Mouse (Mus musculus) cerebellum, postnatal 36 days (tissue): ENCODE results near the gene Zfp213.

Source experiments
- DNase-seq, 2 experiments: peaks; one replicate each; pipeline ENCODE4 v3.0.0; 2021 to 2022; ENCODE audit warnings: mixed read lengths in 2 of 2

The Zfp213 gene

DNA sequence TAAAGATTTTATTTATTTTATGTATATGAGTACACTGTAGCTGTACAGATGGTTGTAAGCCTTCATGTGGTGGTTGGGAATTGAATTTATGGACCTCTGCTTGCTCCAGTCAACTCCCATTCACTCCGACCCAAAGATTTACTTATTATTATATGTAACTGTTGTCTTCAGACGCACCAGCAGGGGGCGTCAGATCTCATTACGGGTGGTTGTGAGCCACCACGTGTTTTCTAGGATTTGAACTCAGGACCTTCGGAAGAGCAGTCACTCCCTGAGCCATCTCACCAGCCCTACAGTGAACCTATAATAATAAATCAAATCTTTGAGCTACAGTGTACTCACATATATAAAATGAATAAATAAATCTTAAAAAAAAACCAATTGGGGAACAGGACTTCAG is 8.0 kb upstream of the Zfp213 start:
- no peak for DNase-seq

DNA sequence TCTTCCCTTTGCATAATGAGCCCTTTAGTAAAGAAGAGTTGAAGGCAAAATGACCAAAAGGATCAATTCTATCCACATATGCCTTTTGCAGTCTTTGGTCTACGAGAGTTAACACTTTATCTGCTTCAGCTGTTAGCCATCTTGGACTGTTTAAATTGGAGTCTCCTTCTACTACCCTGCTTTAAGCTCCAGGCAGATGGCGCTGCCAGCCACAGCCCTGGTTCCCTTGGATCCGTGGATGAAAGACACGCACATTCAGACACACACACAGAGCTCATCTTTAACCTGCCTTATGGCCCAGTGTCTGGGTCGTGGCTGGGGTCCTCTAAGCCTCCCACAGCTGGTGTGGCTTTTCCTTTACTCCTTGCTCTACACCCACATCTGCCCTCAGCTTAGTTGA is 7.0 kb upstream of the Zfp213 start:
- DNase-seq = no peak

DNA sequence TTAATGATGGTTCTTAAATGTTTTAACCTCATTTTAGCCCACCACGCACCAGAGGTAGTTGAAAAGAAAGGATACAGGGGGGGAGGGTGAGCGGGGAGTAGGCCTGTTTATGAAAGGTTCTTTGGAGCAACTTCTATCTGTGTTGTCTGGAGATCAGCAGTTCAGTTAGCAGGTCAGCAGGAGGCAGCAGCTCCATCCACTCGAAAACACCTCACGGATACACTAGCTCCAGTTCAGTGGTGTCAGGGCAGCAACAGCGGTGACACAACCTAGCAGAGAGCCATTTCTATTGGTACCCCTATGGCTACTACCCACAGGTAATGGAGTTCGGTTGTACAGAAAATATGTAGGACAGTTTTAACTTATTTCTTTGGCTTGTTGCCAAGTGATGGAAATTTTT is 6.0 kb upstream of the Zfp213 start:
- peak; percentile 29 to 40 for DNase-seq

GRCm38 (mm10) chr17:23568370-23568769 is 4.3 kb upstream of the Zfp213 start:
- no peak for DNase-seq

DNA sequence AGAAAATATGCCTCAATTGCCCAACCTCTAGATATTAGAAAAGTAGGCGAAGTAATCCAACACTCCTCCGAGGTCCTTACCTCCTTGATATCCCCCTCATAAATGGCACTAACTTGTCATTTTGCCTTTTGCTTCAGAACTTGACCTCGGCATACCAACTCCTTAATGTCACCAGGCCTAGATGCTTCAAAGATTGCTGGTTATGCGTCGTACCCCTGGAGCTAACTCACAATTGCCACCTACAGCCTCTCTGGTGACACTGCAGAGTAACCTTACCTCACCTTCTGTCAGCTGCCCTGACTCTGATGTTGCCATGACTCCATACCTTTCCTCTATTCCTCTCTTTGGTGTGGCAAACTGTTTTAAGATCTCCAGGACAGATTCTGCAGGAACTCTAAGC is 2.7 kb upstream of the Zfp213 start:
- no peak for DNase-seq

DNA sequence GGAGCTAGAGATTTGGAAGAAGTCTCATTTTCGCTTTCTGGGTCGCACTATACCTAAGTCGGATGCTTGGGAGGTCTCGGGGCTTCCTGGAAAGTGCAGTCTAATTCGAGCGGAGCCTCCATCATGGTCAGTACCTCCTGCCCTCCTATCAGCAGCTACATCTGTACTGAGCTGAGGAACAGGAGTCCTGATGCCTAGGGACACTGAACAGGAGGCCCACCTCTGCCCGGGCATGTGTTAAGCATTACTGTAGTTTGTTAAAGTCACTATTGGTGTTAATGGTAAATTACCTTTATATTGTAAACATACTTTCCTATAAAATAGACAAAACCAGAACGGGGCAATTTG is 304 bp upstream of the Zfp213 start:
- no peak for DNase-seq

GRCm38 (mm10) chr17:23559767-23560166 is 4.3 kb downstream of the Zfp213 start:
- DNase-seq = peak; percentile 24 to 33

GRCm38 (mm10) chr17:23555243-23555916 is 8.7 kb downstream of the Zfp213 start:
- DNase-seq = no peak

DNA sequence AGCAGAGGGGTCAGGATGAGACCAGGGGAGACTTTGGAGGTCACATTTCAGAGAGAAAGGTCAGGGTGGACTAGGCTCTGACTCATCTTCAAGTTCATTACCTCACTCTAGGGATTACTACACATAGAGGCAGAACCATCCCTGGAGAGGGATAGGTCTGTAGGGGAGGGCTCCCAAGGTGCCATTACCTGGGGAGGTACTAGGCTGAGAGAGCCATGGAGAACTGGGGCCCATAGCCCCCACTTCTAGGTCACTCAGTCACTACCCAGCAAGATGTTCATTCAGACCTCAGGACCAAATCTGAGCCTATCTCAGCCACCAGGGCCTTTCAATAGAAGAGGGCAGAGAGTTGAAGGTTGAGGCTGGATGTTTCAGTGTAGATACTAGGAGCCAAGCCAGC is 9.7 kb downstream of the Zfp213 start:
- DNase-seq = no peak

- DNase-seq = no peak
Measured at GRCm38 (mm10) chr17:23553634-23554120, 10.4 kb downstream of the Zfp213 start.

- no peak for DNase-seq
Measured at GRCm38 (mm10) chr17:23552896-23553633, 11.0 kb downstream of the Zfp213 start.

GRCm38 (mm10) chr17:23551963-23552362 is 12.1 kb downstream of the Zfp213 start:
- DNase-seq = no peak

DNA sequence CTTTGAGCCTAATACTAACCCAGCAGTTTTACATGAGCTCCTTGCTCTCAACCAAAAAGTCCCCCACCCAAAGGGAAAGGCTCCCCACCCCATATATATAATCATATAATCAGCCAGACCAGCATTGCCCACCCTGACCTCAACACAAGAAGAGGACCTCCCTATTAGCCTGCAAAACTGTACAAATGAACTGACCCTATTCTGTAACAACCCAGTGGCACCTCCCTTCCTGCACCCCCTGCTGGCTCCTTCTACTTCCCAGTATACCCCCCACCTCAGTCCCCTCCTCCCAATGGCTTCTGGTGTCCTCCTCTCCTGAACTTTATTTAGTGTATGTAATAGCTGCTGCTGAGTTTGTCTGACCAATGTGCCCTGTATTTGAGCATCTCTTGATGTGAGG is 12.6 kb downstream of the Zfp213 start:
- no peak for DNase-seq

DNA sequence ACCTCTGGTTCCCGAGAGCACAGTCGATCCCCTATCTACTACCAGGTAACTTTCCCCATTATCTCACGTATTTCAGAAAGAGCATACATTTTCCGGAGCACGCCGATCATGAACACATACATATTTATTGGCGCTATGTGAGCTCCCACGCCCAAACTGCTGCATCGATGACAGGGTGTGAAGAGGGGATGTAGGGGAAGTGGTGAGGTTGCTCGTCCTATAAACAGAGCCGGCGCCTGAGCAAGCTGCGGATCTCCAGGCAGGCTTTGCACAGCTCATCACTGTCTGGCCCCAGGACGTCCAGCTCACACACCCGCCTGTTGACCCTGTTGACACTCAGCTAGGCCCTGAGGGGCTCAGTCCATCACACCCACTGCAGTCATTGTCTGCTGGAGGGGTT is 13.2 kb downstream of the Zfp213 start:
- DNase-seq = peak in 1 of 2 experiments; percentile 38

- peak; percentile 90 to 99 for DNase-seq
Measured at GRCm38 (mm10) chr17:23550188-23550791, 13.7 kb downstream of the Zfp213 start.

- peak in 1 of 2 experiments; percentile 44 for DNase-seq
Measured at GRCm38 (mm10) chr17:23549441-23549840, 14.6 kb downstream of the Zfp213 start.

GRCm38 (mm10) chr17:23548615-23549014 is 15.4 kb downstream of the Zfp213 start:
- peak; percentile 90 to 94 for DNase-seq

DNA sequence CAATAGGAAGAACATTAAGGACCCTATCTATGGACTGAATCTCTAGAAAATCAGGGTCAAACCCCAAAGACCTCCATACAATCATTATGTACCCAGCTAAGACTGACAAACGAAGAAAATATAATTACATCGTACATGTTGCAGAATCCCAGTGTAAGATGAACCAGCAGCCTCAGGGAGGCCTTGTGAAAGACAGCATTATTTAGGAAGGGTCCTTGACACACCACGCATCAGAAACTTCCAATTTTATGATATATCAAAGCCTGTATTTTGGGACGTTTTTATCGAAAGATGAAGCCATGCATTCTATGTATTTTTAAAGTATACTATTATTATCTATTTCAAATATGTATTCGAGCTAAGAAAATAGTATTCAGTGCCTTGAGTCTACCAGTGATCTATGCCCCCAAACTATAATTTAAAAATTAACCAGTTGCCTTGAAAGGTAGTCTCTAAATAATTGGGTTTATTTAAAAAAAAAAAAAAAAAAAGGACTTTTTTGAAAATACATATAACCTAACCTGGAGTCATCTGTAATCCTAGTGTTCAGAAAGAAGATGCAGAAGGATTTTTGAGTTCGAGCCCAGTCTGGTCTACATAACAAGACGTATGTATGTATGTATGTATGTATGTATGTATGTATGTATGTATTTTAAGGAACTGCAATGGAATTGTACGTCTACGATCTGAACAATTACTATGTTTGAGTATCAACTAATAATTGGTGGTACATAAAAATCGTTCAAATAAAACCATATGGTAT is 16.2 kb downstream of the Zfp213 start:
- DNase-seq = peak in 1 of 2 experiments; percentile 1

GRCm38 (mm10) chr17:23546702-23547505 is 17.1 kb downstream of the Zfp213 start:
- peak; percentile 84 to 92 for DNase-seq

- peak; percentile 80 to 87 for DNase-seq
Measured at GRCm38 (mm10) chr17:23546333-23546701, 17.7 kb downstream of the Zfp213 start.

DNA sequence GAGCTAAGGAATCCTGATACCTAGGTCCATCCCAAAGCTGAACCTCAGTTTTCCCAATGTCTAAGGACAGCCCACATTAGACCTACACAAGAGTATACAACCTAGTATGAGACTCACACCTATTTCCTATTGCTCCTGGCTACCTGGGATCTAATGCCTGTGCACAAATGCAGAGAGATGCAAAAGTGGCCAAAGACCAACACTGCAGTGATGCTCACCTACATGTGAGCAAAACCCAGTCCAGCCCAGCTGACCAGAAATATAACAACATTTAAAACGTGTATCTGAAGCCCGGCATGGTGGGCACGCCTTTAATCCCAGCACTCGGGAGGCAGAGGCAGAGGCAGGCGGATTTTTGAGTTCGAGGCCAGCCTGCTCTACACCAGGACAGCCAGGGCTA is 18.2 kb downstream of the Zfp213 start:
- DNase-seq = peak in 1 of 2 experiments; percentile 2

GRCm38 (mm10) chr17:23544766-23545165 is 19.3 kb downstream of the Zfp213 start:
- no peak for DNase-seq
